Mouse (Mus musculus): ENCODE data around the gene Ado. TPM values are rescaled to one million over a fixed set of nuclear protein-coding genes. Genes with fewer than 3 reads are reported as not detected.

The Ado gene
- 17.4 and 18.5 TPM in 2 replicates for polyA plus RNA-seq (2015; fragmentation: Nextera tagmentation; extraction: Ambion mirVana)

GRCm38 (mm10) chr10:67548877-67549731, at the start of gene Ado:
Ado (minus strand) TSS chr10:67548955.
- H3K9me3 ChIP-seq (ENCODE audit: control insufficient read depth), result no peaks in the 10 kb centered on the region
- WGBS, result under 1% methylated on average over 79 of the region's 79 CpGs

GRCm38 (mm10) chr10:67595278-67595677, 46.5 kb upstream of the Ado start:
- no peak for TF ChIP-seq CTCF (IDR thresholded peaks at IDR 0.05; ENCODE audit: low read depth)
- no peak overlapping the region for H3K27ac ChIP-seq (ENCODE audit: low read depth, low read length)
- no peaks in the 10 kb centered on the region for H3K4me1 ChIP-seq (replicated peaks; ENCODE audit: control insufficient read depth, insufficient read depth, low read length)
- H3K9ac ChIP-seq (ENCODE audit: low read depth, low read length), result no peak overlapping the region
- no peaks in the 10 kb centered on the region for H3K27me3 ChIP-seq (replicated peaks; ENCODE audit: control insufficient read depth, insufficient read depth, low read length)
- H3K4me2 ChIP-seq (replicated peaks; ENCODE audit: low read depth), result no peak overlapping the region
- WGBS, result 78% methylated on average over 3 of the region's 3 CpGs
- H3K4me3 ChIP-seq (ENCODE audit: low read depth, low read length), result no peak overlapping the region
- H3K9me3 ChIP-seq (ENCODE audit: control insufficient read depth), result no peaks in the 10 kb centered on the region
- H3K36me3 ChIP-seq (ENCODE audit: control insufficient read depth, insufficient read depth), result no peaks in the 10 kb centered on the region
- no peak for ATAC-seq

More at GRCm38 (mm10) chr10:67548877-67549731, at the start of gene Ado:
- Histone ChIP-seq H3K9ac (ENCODE audit: low read depth, low read length) (peak within 1 kb of the TSS; percentile 83), H3K27ac (ENCODE audit: low read depth, low read length) (peak within 1 kb of the TSS; percentile 75), H3K36me3 (ENCODE audit: control insufficient read depth, insufficient read depth) (no peaks in the 10 kb centered on the region), H3K27me3 (replicated peaks; ENCODE audit: control insufficient read depth, insufficient read depth, low read length) (no peaks in the 10 kb centered on the region), H3K4me3 (ENCODE audit: low read depth, low read length) (peak within 1 kb of the TSS; percentile 77), H3K4me2 (replicated peaks; ENCODE audit: low read depth) (peak within 1 kb of the TSS; percentile 96), H3K4me1 (replicated peaks; ENCODE audit: control insufficient read depth, insufficient read depth, low read length) (peaks cover 7% of the 10 kb centered on the region; the same call in 1 of the 2 replicates)
- peak; percentile 96 for ATAC-seq
- peak; percentile 44; the same call in 1 of the 2 replicates for TF ChIP-seq CTCF (IDR thresholded peaks at IDR 0.05; ENCODE audit: low read depth)

- ATAC-seq, result no peak
- H3K27ac ChIP-seq (ENCODE audit: low read depth, low read length), result no peak overlapping the region
- no peak overlapping the region for H3K4me2 ChIP-seq (replicated peaks; ENCODE audit: low read depth)
- H3K36me3 ChIP-seq (ENCODE audit: control insufficient read depth, insufficient read depth), result no peaks in the 10 kb centered on the region
- no peak overlapping the region for H3K9ac ChIP-seq (ENCODE audit: low read depth, low read length)
- no peaks in the 10 kb centered on the region for H3K4me1 ChIP-seq (replicated peaks; ENCODE audit: control insufficient read depth, insufficient read depth, low read length)
- no peaks in the 10 kb centered on the region for H3K9me3 ChIP-seq (ENCODE audit: control insufficient read depth)
- TF ChIP-seq CTCF (IDR thresholded peaks at IDR 0.05; ENCODE audit: low read depth), result no peak
- 82% methylated on average over 18 of the region's 18 CpGs for WGBS
- no peak overlapping the region for H3K4me3 ChIP-seq (ENCODE audit: low read depth, low read length)
- no peaks in the 10 kb centered on the region for H3K27me3 ChIP-seq (replicated peaks; ENCODE audit: control insufficient read depth, insufficient read depth, low read length)
These were observed 37.3 kb upstream of the Ado start for GRCm38 (mm10) chr10:67585873-67586610.

- Histone ChIP-seq H3K4me1 (replicated peaks; ENCODE audit: control insufficient read depth, insufficient read depth, low read length) (no peaks in the 10 kb centered on the region), H3K9ac (ENCODE audit: low read depth, low read length) (no peak overlapping the region), H3K9me3 (ENCODE audit: control insufficient read depth) (no peaks in the 10 kb centered on the region), H3K36me3 (ENCODE audit: control insufficient read depth, insufficient read depth) (no peaks in the 10 kb centered on the region), H3K4me2 (replicated peaks; ENCODE audit: low read depth) (no peak overlapping the region), H3K4me3 (ENCODE audit: low read depth, low read length) (no peak overlapping the region), H3K27me3 (replicated peaks; ENCODE audit: control insufficient read depth, insufficient read depth, low read length) (no peaks in the 10 kb centered on the region), H3K27ac (ENCODE audit: low read depth, low read length) (no peak overlapping the region)
- TF ChIP-seq CTCF (IDR thresholded peaks at IDR 0.05; ENCODE audit: low read depth), result no peak
- WGBS, result 72% methylated on average over 12 of the region's 12 CpGs
- no peak for ATAC-seq
These were observed 33.0 kb upstream of the Ado start for GRCm38 (mm10) chr10:67581698-67582285.

GRCm38 (mm10) chr10:67579830-67580229, 31.1 kb upstream of the Ado start:
- TF ChIP-seq CTCF (IDR thresholded peaks at IDR 0.05; ENCODE audit: low read depth), result no peak

GRCm38 (mm10) chr10:67573310-67573709, 24.6 kb upstream of the Ado start:
- no peak overlapping the region for H3K4me2 ChIP-seq (replicated peaks; ENCODE audit: low read depth)
- WGBS, result 65% methylated on average over 8 of the region's 8 CpGs
- H3K4me3 ChIP-seq (ENCODE audit: low read depth, low read length), result no peak overlapping the region
- H3K9me3 ChIP-seq (ENCODE audit: control insufficient read depth), result no peaks in the 10 kb centered on the region
- no peaks in the 10 kb centered on the region for H3K4me1 ChIP-seq (replicated peaks; ENCODE audit: control insufficient read depth, insufficient read depth, low read length)
- no peak for TF ChIP-seq CTCF (IDR thresholded peaks at IDR 0.05; ENCODE audit: low read depth)
- H3K27me3 ChIP-seq (replicated peaks; ENCODE audit: control insufficient read depth, insufficient read depth, low read length), result no peaks in the 10 kb centered on the region
- H3K36me3 ChIP-seq (ENCODE audit: control insufficient read depth, insufficient read depth), result no peaks in the 10 kb centered on the region
- H3K27ac ChIP-seq (ENCODE audit: low read depth, low read length), result no peak overlapping the region
- H3K9ac ChIP-seq (ENCODE audit: low read depth, low read length), result no peak overlapping the region
- ATAC-seq, result no peak

More at GRCm38 (mm10) chr10:67579830-67580229, 31.1 kb upstream of the Ado start:
- 91% methylated on average over 4 of the region's 4 CpGs for WGBS
- Histone ChIP-seq H3K9me3 (ENCODE audit: control insufficient read depth) (no peaks in the 10 kb centered on the region), H3K4me2 (replicated peaks; ENCODE audit: low read depth) (no peak overlapping the region), H3K9ac (ENCODE audit: low read depth, low read length) (no peak overlapping the region), H3K36me3 (ENCODE audit: control insufficient read depth, insufficient read depth) (no peaks in the 10 kb centered on the region), H3K27me3 (replicated peaks; ENCODE audit: control insufficient read depth, insufficient read depth, low read length) (no peaks in the 10 kb centered on the region), H3K27ac (ENCODE audit: low read depth, low read length) (no peak overlapping the region), H3K4me3 (ENCODE audit: low read depth, low read length) (no peak overlapping the region), H3K4me1 (replicated peaks; ENCODE audit: control insufficient read depth, insufficient read depth, low read length) (no peaks in the 10 kb centered on the region)
- ATAC-seq, result no peak

Measured in intestine, postnatal 0 days (tissue).